Mouse (Mus musculus) ES-E14 (cell line): Measurements from ENCODE around the gene Hist1h2ad. TPM values are rescaled to one million over a fixed set of nuclear protein-coding genes. Genes with fewer than 3 reads are reported as not detected.
"Not testable (repeated sequence)": the region's sequence is repeated elsewhere in the genome, so short reads cannot be mapped to it uniquely, and the experiment has no call there.

Experiments
- DNase-seq: peaks from one replicate; pipeline ENCODE4 v3.0.0-alpha.2; 2013; ENCODE audit warnings: low read depth, low spot score
- H3K27ac ChIP-seq: 2 replicates; pipeline ENCODE4 v1.5.1; 2012; ENCODE audit warnings: low read depth, mild to moderate bottlenecking, low read length, moderate library complexity, mixed read lengths; ENCODE audit not compliant: poor library complexity, insufficient read depth, severe bottlenecking
- H3K36me3 ChIP-seq: 2 replicates; pipeline ENCODE4 v1.6.1; 2012; ENCODE audit warnings: mild to moderate bottlenecking, low read length, moderate library complexity, mixed read lengths; ENCODE audit not compliant: control insufficient read depth, poor library complexity, insufficient read depth, severe bottlenecking
- H3K4me1 ChIP-seq, 2 experiments: fragments of 150-350 bp in 1 of 2; sonication (generic) in 1 of 2; 2 replicates each; pipeline ENCODE4 v1.6.1; 2012; ENCODE audit warnings: low read length in 2 of 2, mild to moderate bottlenecking in 1 of 2, mixed read lengths in 1 of 2; ENCODE audit not compliant: control insufficient read depth in 2 of 2, insufficient read depth in 2 of 2, poor library complexity in 1 of 2
- H3K4me3 ChIP-seq, 2 experiments: fragments of 150-350 bp in 1 of 2; sonication (generic) in 1 of 2; 2 replicates each; pipeline ENCODE4 v1.5.1; 2012; ENCODE audit warnings: low read length in 2 of 2, low read depth in 1 of 2, mild to moderate bottlenecking in 1 of 2, mixed read lengths in 1 of 2; ENCODE audit not compliant: insufficient read depth in 1 of 2, poor library complexity in 1 of 2, severe bottlenecking in 1 of 2
- H3K9ac ChIP-seq: 2 replicates; pipeline ENCODE4 v1.6.1; 2012; ENCODE audit warnings: low read depth, mild to moderate bottlenecking, low read length, mixed read lengths; ENCODE audit not compliant: poor library complexity, insufficient read depth, severe bottlenecking
- H3K9me3 ChIP-seq: fragments of 150-350 bp; sonication (generic); 2 replicates; pipeline ENCODE4 v1.6.1; 2012; ENCODE audit warnings: low read depth, mild to moderate bottlenecking, low read length; ENCODE audit not compliant: control insufficient read depth, insufficient read depth
- CHD2 ChIP-seq: IDR thresholded peaks from 2 replicates; pipeline ENCODE4 v1.6.1; 2014; ENCODE audit warnings: mild to moderate bottlenecking, low read depth, low read length, inconsistent platforms
- HCFC1 ChIP-seq: IDR thresholded peaks from 2 replicates; pipeline ENCODE4 v1.6.1; 2012; ENCODE audit warnings: low read length, inconsistent platforms, borderline replicate concordance; ENCODE audit not compliant: insufficient read depth
- MAFK ChIP-seq: IDR thresholded peaks from 2 replicates; pipeline ENCODE4 v1.6.1; 2014; ENCODE audit warnings: mild to moderate bottlenecking, low read depth, low read length, inconsistent platforms; ENCODE audit not compliant: insufficient read depth
- ZC3H11A ChIP-seq: IDR thresholded peaks from 2 replicates; pipeline ENCODE4 v1.6.1; 2012; ENCODE audit warnings: low read depth, mild to moderate bottlenecking, inconsistent platforms, low read length, borderline replicate concordance
- ZNF384 ChIP-seq: IDR thresholded peaks from 2 replicates; pipeline ENCODE4 v1.6.1; 2012; ENCODE audit warnings: low read depth, low read length, inconsistent platforms
- in situ Hi-C, 2 experiments: fragments of 600-800 bp; cut with MboI; formaldehyde crosslinking; loops; one replicate each; pipeline ENCODE4 v1.15.1; 2025; ENCODE audit warnings: low sequenced_read_pairs in 2 of 2, inconsistent platforms in 1 of 2; ENCODE audit not compliant: unreplicated experiment in 2 of 2
- total RNA-seq: library from RNA; depleted of rRNA; stranded (reverse); fragments of 300-350 nt; gene quantifications from 2 replicates; pipeline ENCODE4 v1.2.3, GENCODE M21; 2012; rRNA removed

Hist1h2ad gene
- total RNA-seq = 1,000 and 1,148 TPM in 2 replicates

DNA sequence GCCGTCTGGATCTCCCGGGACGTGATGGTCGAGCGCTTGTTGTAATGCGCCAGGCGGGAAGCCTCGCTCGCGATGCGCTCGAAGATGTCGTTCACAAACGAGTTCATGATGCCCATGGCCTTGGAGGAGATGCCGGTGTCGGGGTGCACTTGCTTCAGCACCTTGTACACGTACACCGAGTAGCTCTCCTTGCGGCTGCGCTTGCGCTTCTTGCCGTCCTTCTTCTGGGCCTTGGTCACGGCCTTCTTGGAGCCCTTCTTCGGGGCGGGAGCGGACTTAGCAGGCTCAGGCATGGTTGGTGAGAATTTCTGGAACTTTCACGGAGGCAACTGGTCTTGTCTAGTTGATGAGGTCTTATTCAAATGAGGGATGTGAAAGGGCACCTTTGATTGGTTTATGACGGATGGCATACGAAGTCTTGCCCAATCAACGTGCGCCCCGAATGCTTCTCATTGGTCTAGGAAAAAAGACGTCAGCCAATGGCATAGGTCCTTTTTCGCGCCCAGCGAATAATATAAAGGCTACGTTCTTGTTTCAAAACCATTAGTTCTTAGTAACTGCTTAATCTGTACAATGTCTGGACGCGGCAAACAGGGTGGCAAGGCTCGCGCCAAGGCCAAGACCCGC is at the start of gene Hist1h2ad, which contains the start of gene Hist1h2bf:
Gene Hist1h2ad (plus strand): TSS at position 484 of the 627 bp plus-strand sequence.
Gene Hist1h2bf (minus strand): TSS at position 299 of the 627 bp plus-strand sequence.
- Histone ChIP-seq H3K27ac (peak within 1 kb of the TSS; percentile 77), H3K9ac (peak within 1 kb of the TSS; percentile 85), H3K4me3 (peak within 1 kb of the TSS; percentile 47 to 56)
- not testable (repeated sequence) for H3K36me3 ChIP-seq, H3K4me1 ChIP-seq, H3K9me3 ChIP-seq
- peak; percentile 97 for DNase-seq
- in situ Hi-C loops = loop anchor here (25.0 kb wide), 2 partner anchors 1537 to 1837 kb away; partner anchors contain the start of genes Hist1h4j (in 2 of the 2), Hist1h2ag (in 1 of the 2), Hist1h2ah (in 1 of the 2) and Hist1h2bj (in 1 of the 2)
- TF ChIP-seq CHD2 = peak; percentile 98

DNA sequence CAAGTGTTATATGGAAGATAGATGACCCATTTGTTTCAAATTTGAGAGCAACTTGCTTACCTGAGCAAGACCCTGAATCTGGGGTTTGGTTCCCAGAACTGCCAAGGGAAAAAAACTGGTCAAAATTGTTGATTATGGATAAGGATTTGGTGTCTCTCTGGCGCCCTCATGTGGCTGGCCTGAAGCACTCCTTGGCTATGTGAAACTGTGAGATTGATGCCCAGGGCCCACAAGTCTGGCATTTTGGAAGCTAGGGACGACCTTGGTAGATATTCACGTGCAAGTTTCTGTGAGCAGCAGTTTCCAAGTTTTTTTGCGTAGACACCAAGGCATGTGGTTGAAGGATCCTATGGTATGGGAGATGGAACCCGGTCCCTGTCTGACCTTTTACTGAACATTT is 49.5 kb upstream of the Hist1h2ad start:
- Histone ChIP-seq H3K9me3 (no peaks in the 10 kb centered on the region), H3K4me3 (no peak overlapping the region), H3K9ac (no peak overlapping the region), H3K4me1 (no peaks in the 10 kb centered on the region; a peak in 1 of 4 replicates), H3K27ac (no peak overlapping the region), H3K36me3 (no peaks in the 10 kb centered on the region)
- TF ChIP-seq ZNF384 (peak; percentile 81), ZC3H11A (peak; percentile 91), CHD2 (no peak)
- in situ Hi-C loops = loop anchor here (10.0 to 25.0 kb wide), 3 partner anchors 212 to 1600 kb away; partner anchors contain the start of genes Hist1h2ag (in 1 of the 2), Hist1h2ah (in 1 of the 2), Hist1h2bj (in 1 of the 2) and Hist1h2bk (in 1 of the 2)
- DNase-seq = no peak

DNA sequence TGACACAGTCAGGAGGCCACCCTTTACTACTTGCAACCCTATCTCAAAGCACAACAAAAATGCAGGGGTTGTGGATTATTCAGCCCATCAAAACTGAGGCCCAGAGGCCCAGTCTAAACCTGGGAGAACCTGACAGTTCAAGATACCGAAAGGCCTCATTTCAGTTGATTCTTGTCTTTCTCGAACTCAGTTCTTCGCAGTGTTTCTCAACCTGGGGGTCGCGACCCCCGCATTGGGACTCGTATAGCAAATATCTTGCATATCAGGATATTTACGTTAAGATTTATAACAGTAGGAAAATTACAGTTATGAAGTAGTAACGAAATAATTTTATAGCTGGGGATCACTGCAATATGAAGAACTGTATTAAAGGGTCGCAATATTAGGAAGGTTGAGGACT is 48.3 kb upstream of the Hist1h2ad start:
- H3K4me1 ChIP-seq = no peaks in the 10 kb centered on the region; a peak in 1 of 4 replicates
- H3K9ac ChIP-seq = no peak overlapping the region
- TF ChIP-seq ZNF384 = no peak
- TF ChIP-seq CHD2 = peak; percentile 97
- DNase-seq = no peak
- H3K36me3 ChIP-seq = no peaks in the 10 kb centered on the region
- in situ Hi-C loops = loop anchor here (10.0 to 25.0 kb wide), 2 partner anchors 1489 to 1601 kb away; partner anchors contain the start of genes Hist1h2ag (in 1 of the 2), Hist1h2ah (in 1 of the 2), Hist1h2bj (in 1 of the 2) and Hist1h2bk (in 1 of the 2)
- H3K27ac ChIP-seq = no peak overlapping the region
- H3K4me3 ChIP-seq = peak overlapping the region; percentile 53 to 60
- H3K9me3 ChIP-seq = no peaks in the 10 kb centered on the region

DNA sequence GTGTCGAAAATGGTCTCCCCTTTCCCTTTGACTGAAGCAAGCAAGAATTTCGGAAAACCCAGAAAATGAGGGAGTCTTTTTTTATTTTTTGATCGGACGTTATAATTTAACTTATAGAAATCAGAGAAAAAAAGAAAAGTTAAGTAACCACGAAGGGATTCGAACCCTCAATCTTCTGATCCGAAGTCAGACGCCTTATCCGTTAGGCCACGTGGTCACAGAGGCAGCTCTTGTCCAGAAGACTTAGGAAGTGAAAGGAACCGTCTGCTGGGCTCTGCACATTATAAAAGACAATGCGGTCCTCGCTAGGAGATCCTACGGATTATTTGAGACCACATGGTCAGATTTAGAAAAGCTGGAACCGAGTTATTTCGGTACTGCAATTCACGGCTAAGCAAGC is 47.9 kb upstream of the Hist1h2ad start:
- Histone ChIP-seq H3K4me1 (no peaks in the 10 kb centered on the region; a peak in 1 of 4 replicates), H3K9me3 (no peaks in the 10 kb centered on the region), H3K4me3 (peak overlapping the region; percentile 60 to 64), H3K36me3 (no peaks in the 10 kb centered on the region), H3K27ac (no peak overlapping the region), H3K9ac (peak overlapping the region; percentile 64; the same call in 1 of the 2 replicates)
- TF ChIP-seq CHD2 = no peak
- no peak for TF ChIP-seq HCFC1
- TF ChIP-seq ZC3H11A = no peak
- peak; percentile 84 for TF ChIP-seq MAFK
- 0 out of 2 replicates have a peak, but pooled peaks have one; percentile 54 for TF ChIP-seq ZNF384
- no peak for DNase-seq
- in situ Hi-C loops = loop anchor here (10.0 to 25.0 kb wide), 2 partner anchors 1489 to 1602 kb away; partner anchors contain the start of genes Hist1h2ag (in 1 of the 2), Hist1h2ah (in 1 of the 2), Hist1h2bj (in 1 of the 2) and Hist1h2bk (in 1 of the 2)
